Mouse (Mus musculus) midbrain, embryonic 14.5 days (tissue): ENCODE data around the gene Klhl42. TPM values are rescaled to one million over a fixed set of nuclear protein-coding genes. Genes with fewer than 3 reads are reported as not detected.

Experiments used
- ATAC-seq: fragments of 200-750 bp; cut with Nextera tagmentation; 2 replicates; pipeline ENCODE4 v1.8.0; 2017; ENCODE audit warnings: moderate number of reproducible peaks, moderate library complexity; ENCODE audit not compliant: low FRiP score, low TSS enrichment
- DNase-seq: peaks from one replicate; pipeline ENCODE4 v3.0.0-alpha.2; 2015
- H3K27ac ChIP-seq: fragments of 300-500 bp; sonication (generic); replicated peaks from 2 replicates; pipeline ENCODE4 v1.5.1; 2014; ENCODE audit warnings: mild to moderate bottlenecking, low read depth, low read length, moderate library complexity
- H3K27me3 ChIP-seq: fragments of 300-500 bp; sonication (generic); 2 replicates; pipeline ENCODE4 v1.6.1; 2014; ENCODE audit warnings: low read length, control low read depth, mixed read lengths; ENCODE audit not compliant: control insufficient read depth, insufficient read depth
- H3K36me3 ChIP-seq: fragments of 300-500 bp; sonication (generic); 2 replicates; pipeline ENCODE4 v1.6.1; 2014; ENCODE audit warnings: low read length, control low read depth; ENCODE audit not compliant: control insufficient read depth, insufficient read depth
- H3K4me1 ChIP-seq: fragments of 300-500 bp; sonication (generic); 2 replicates; pipeline ENCODE4 v1.6.1; 2014; ENCODE audit warnings: mild to moderate bottlenecking, antibody characterized with exemption, low read length, control low read depth; ENCODE audit not compliant: control insufficient read depth, insufficient read depth
- H3K4me2 ChIP-seq: fragments of 300-500 bp; sonication (generic); 2 replicates; pipeline ENCODE4 v1.6.1; 2014; ENCODE audit warnings: mild to moderate bottlenecking, low read length, moderate library complexity
- H3K4me3 ChIP-seq: fragments of 300-500 bp; sonication (generic); replicated peaks from 2 replicates; pipeline ENCODE4 v1.5.1; 2014; ENCODE audit warnings: low read depth, low read length
- H3K9ac ChIP-seq: fragments of 300-500 bp; sonication (generic); replicated peaks from 2 replicates; pipeline ENCODE4 v1.6.1; 2014; ENCODE audit warnings: mild to moderate bottlenecking, low read length, moderate library complexity
- H3K9me3 ChIP-seq: fragments of 300-500 bp; sonication (generic); 2 replicates; pipeline ENCODE4 v1.6.1; 2016; ENCODE audit warnings: low read length, control low read depth, mixed read lengths; ENCODE audit not compliant: control insufficient read depth
- WGBS: fragments of 180-500 bp; shearing (Covaris S2); extraction: QIAGEN DNeasy Blood & Tissue Kit; methylation state at CpG from one replicate; pipeline ENCODE4 v1.1.7; 2014; 5-methylcytosine and 5-hydroxymethylcytosine counted together
- polyA plus RNA-seq: library from polyadenylated mRNA; unstranded; fragments of >200 nt; fragmentation: Nextera tagmentation; extraction: Ambion mirVana; gene quantifications from 2 replicates; pipeline ENCODE4 v1.2.1, GENCODE M21; 2014

Gene Klhl42
- polyA plus RNA-seq, 1 experiment from 2014 or later = 8.9 TPM

GRCm38 (mm10) chr6:147096109-147096508 is 4.9 kb downstream of the Klhl42 start:
- Histone ChIP-seq H3K9ac (no peak overlapping the region), H3K27ac (no peak overlapping the region), H3K4me1 (peaks cover 21% of the 10 kb centered on the region; the same call in 1 of the 2 replicates), H3K27me3 (no peaks in the 10 kb centered on the region), H3K36me3 (peaks cover 5% of the 10 kb centered on the region; the same call in 1 of the 2 replicates), H3K9me3 (no peaks in the 10 kb centered on the region), H3K4me3 (no peak overlapping the region), H3K4me2 (no peak overlapping the region)
- no peak for ATAC-seq
- DNase-seq = no peak
- 96% methylated on average over 4 of the region's 4 CpGs for WGBS

- Histone ChIP-seq H3K4me1 (peaks cover 21% of the 10 kb centered on the region; the same call in 1 of the 2 replicates), H3K9ac (no peak overlapping the region), H3K4me3 (no peak overlapping the region), H3K4me2 (no peak overlapping the region), H3K9me3 (no peaks in the 10 kb centered on the region), H3K27ac (no peak overlapping the region), H3K36me3 (peaks cover 8% of the 10 kb centered on the region), H3K27me3 (no peaks in the 10 kb centered on the region)
- 88% methylated on average over 3 of the region's 3 CpGs for WGBS
- DNase-seq = no peak
- ATAC-seq = no peak
Measured at GRCm38 (mm10) chr6:147096934-147097333, 5.8 kb downstream of the Klhl42 start.

DNA sequence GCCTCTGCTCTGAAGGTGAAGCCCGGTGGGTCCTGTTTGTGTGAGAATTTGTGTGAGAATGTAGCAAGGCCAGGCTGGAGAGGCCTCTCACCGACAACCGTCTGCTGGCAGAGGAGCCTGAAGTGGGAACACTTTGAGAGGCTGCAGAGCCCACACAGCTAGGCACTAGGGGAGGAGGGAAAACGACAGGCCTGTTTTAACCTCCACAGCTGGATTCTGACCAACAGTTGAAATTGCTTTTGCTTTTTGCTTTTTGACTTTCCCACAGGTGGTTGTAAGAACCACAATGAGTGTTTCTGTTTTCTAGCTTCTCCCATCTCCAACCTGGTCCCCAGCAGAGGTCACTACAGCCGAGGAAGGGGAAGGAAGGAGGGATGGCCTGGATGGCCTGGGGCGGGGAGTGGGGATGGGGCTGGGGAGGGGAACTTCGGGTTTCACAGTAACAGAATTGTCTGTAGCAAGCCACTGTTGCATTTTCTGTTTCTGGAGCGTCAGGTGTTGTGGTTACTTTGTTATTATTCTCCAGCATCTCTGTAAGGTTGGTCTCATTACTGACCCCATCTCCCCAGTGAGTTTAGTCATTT is 6.3 kb downstream of the Klhl42 start:
- H3K36me3 ChIP-seq = peaks cover 12% of the 10 kb centered on the region
- no peak overlapping the region for H3K27ac ChIP-seq
- no peaks in the 10 kb centered on the region for H3K9me3 ChIP-seq
- ATAC-seq = no peak
- no peak overlapping the region for H3K4me2 ChIP-seq
- DNase-seq = no peak
- H3K4me1 ChIP-seq = peaks cover 17% of the 10 kb centered on the region; the same call in 1 of the 2 replicates
- 58% methylated on average over 8 of the region's 8 CpGs for WGBS
- no peak overlapping the region for H3K9ac ChIP-seq
- no peak overlapping the region for H3K4me3 ChIP-seq
- no peaks in the 10 kb centered on the region for H3K27me3 ChIP-seq

DNA sequence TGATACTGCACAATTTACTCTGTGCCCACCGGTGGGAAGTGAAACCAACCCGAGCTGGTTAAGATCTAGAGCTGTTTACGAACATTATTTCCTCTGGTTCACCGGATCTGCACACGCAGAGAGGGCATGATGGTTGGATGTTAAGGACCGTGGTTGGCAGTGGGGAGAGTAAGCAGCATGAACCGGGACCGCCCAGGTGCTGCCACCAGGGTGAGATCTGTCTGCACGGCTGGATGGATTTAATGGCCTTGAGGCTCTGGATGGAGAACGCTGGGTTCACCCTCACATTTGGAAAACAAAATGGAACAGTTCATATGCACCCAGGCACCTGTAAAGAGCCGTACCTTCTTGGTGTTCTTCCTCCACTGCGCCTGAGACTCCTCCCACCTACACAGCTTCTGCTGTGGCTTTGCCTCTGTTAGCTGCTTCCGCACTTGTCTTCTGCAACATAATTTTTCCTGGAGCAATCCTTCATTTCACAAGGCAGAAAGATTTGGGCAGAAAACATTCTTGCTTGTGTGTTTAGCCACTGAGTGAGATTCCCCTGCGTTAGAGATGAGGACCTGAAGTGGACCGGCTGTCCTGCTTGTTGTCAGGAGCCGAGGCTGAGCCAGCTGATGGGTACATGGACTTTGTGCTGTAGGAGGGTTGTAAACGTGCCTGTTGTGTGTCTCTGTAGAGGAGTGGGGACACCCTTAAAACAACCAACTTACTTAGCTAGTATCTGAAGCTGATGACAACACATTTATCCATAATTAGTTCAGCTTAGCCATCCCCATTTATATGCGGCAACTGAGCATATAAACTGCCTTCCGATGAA is 8.5 kb downstream of the Klhl42 start:
- Histone ChIP-seq H3K27me3 (no peaks in the 10 kb centered on the region), H3K9ac (no peak overlapping the region), H3K36me3 (peaks cover 17% of the 10 kb centered on the region), H3K4me1 (0 out of 2 replicates have a peak, but pooled peaks cover 2% of the 10 kb centered on the region), H3K9me3 (no peaks in the 10 kb centered on the region), H3K4me2 (no peak overlapping the region), H3K27ac (no peak overlapping the region), H3K4me3 (no peak overlapping the region)
- ATAC-seq = no peak
- no peak for DNase-seq
- 85% methylated on average over 19 of the region's 19 CpGs for WGBS

DNA sequence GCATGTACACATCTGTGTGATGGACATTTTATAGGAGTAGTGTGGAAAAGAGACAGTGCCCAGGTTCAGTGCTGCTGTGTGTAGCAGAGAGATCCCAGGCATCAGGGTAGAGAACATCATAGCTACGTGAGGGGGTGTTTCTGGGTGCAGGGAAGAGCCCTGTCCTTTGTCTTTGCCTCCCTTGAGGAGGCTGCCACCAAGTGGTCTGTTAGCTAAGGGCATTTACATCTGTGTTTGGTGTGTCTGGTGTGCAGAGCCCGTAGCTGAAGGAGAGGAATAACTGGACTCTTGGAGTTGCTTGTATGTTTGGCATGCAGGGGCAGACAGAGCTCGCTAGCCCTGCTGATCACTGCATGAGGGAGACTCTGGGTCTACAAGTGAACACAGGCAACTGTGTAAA is 11.1 kb downstream of the Klhl42 start:
- H3K27ac ChIP-seq = no peak overlapping the region
- H3K4me2 ChIP-seq = no peak overlapping the region
- no peak overlapping the region for H3K9ac ChIP-seq
- no peak for ATAC-seq
- peaks cover 22% of the 10 kb centered on the region; the same call in 1 of the 2 replicates for H3K36me3 ChIP-seq
- DNase-seq = no peak
- H3K4me3 ChIP-seq = no peak overlapping the region
- H3K27me3 ChIP-seq = no peaks in the 10 kb centered on the region
- WGBS = 92% methylated on average over 3 of the region's 3 CpGs
- H3K4me1 ChIP-seq = no peaks in the 10 kb centered on the region
- no peaks in the 10 kb centered on the region for H3K9me3 ChIP-seq

- WGBS = 100% methylated on average over 1 of the region's 1 CpGs
- Histone ChIP-seq H3K27ac (no peak overlapping the region), H3K36me3 (peaks cover 49% of the 10 kb centered on the region), H3K9ac (no peak overlapping the region), H3K4me3 (no peak overlapping the region), H3K4me2 (no peak overlapping the region), H3K9me3 (no peaks in the 10 kb centered on the region), H3K4me1 (no peaks in the 10 kb centered on the region), H3K27me3 (no peaks in the 10 kb centered on the region)
- DNase-seq (no peak), ATAC-seq (no peak)
Measured at GRCm38 (mm10) chr6:147105529-147105928, 14.3 kb downstream of the Klhl42 start.

DNA sequence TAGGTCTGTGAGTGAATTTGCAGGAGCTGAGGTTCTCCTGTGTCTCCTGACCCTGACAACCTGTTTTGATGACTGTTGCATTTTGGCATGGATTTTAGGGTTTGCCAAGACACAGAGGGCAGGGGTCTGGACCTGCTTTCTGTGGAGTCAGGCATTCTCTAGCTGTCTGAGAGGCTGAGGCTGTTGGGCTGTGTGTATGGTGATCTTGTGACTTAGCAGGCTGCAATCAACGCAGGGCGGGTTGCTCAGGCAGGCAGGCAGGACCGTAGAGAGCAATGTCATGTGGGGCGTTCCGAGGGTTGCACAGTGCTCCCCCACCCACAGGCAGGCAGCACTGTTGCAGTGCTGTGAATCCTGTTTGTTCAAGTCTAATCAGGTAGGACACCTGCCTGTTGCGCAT is 15.5 kb downstream of the Klhl42 start:
- Histone ChIP-seq H3K9ac (no peak overlapping the region), H3K27ac (no peak overlapping the region), H3K4me1 (no peaks in the 10 kb centered on the region), H3K36me3 (peaks cover 53% of the 10 kb centered on the region), H3K4me2 (no peak overlapping the region), H3K27me3 (no peaks in the 10 kb centered on the region), H3K4me3 (no peak overlapping the region), H3K9me3 (no peaks in the 10 kb centered on the region)
- 94% methylated on average over 6 of the region's 6 CpGs for WGBS
- DNase-seq (no peak), ATAC-seq (no peak)

DNA sequence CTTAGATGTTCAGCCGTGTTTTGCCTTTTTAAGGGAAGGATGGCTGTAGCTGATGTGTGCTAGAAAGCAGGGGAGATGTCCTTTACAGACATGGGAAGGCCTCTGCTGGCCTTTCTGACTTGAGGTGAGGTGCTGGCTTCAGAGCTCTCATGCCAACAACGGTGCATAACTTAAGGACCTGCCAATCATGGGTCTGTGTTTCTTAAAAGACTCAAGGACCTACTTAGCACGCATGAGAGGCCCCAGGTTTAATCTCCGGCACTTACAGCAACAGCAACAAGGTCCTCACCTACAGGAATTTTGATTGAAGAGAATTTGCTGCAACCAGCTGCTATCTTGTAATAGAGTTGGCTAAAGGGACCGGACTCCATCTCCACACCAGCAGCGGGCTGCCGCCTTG is 18.1 kb downstream of the Klhl42 start:
- no peak overlapping the region for H3K9ac ChIP-seq
- 90% methylated on average over 7 of the region's 7 CpGs for WGBS
- no peaks in the 10 kb centered on the region for H3K4me1 ChIP-seq
- H3K4me2 ChIP-seq = no peak overlapping the region
- no peak overlapping the region for H3K4me3 ChIP-seq
- DNase-seq (no peak), ATAC-seq (no peak)
- H3K27me3 ChIP-seq = no peaks in the 10 kb centered on the region
- no peaks in the 10 kb centered on the region for H3K9me3 ChIP-seq
- H3K27ac ChIP-seq = no peak overlapping the region
- H3K36me3 ChIP-seq = peaks cover 54% of the 10 kb centered on the region

GRCm38 (mm10) chr6:147116579-147116978 is 25.4 kb downstream of the Klhl42 start:
- DNase-seq (peak; percentile 92), ATAC-seq (peak; percentile 48; the same call in 1 of the 2 replicates)
- H3K27me3 ChIP-seq = no peaks in the 10 kb centered on the region
- H3K27ac ChIP-seq = no peak overlapping the region
- no peak overlapping the region for H3K4me2 ChIP-seq
- H3K9ac ChIP-seq = no peak overlapping the region
- H3K9me3 ChIP-seq = no peaks in the 10 kb centered on the region
- no peak overlapping the region for H3K4me3 ChIP-seq
- 9% methylated on average over 10 of the region's 10 CpGs for WGBS
- H3K36me3 ChIP-seq = peaks cover 10% of the 10 kb centered on the region
- H3K4me1 ChIP-seq = no peaks in the 10 kb centered on the region
